Mouse (Mus musculus) CH12.LX (cell line): ENCODE data around the gene Svep1. TPM values are rescaled to one million over a fixed set of nuclear protein-coding genes. Genes with fewer than 3 reads are reported as not detected.

Experiments
- DNase-seq: peaks from one replicate; pipeline ENCODE4 v3.0.0-alpha.2; 2013; ENCODE audit errors: extremely low read depth
- H3K27ac ChIP-seq: 2 replicates; pipeline ENCODE4 v1.5.1; 2012; ENCODE audit warnings: low read depth, mild to moderate bottlenecking, control low read depth, moderate library complexity; ENCODE audit not compliant: insufficient read depth
- H3K27me3 ChIP-seq: replicated peaks from 2 replicates; pipeline ENCODE3; 2012; ENCODE audit warnings: inconsistent platforms
- H3K36me3 ChIP-seq, 2 experiments: replicated peaks in 1 of 2; 2 replicates each; pipeline versions ENCODE3 to v1.6.1; 2012; ENCODE audit warnings: inconsistent platforms in 1 of 2, low read length in 1 of 2, mild to moderate bottlenecking in 1 of 2, mixed read lengths in 1 of 2, moderate library complexity in 1 of 2; ENCODE audit not compliant: control insufficient read depth in 1 of 2, insufficient read depth in 1 of 2
- H3K4me1 ChIP-seq, 2 experiments: 2 replicates each; pipeline ENCODE4 v1.6.1; 2012; ENCODE audit warnings: inconsistent platforms in 1 of 2, moderate library complexity in 1 of 2; ENCODE audit not compliant: insufficient read depth in 2 of 2, control insufficient read depth in 1 of 2
- H3K4me2 ChIP-seq: 2 replicates; pipeline ENCODE4 v1.6.1; 2012; ENCODE audit warnings: low read depth, mild to moderate bottlenecking, control low read depth; ENCODE audit not compliant: poor library complexity, insufficient read depth, severe bottlenecking
- H3K4me3 ChIP-seq, 3 experiments: fragments of 150-350 bp in 1 of 3; sonication (generic) in 1 of 3; replicated peaks in 1 of 3; 2 replicates each; pipeline versions ENCODE3 to v1.5.1; 2011 to 2012; ENCODE audit warnings: low read depth in 2 of 3, low read length in 2 of 3, mild to moderate bottlenecking in 2 of 3, moderate library complexity in 2 of 3, control low read depth in 1 of 3, improper control_type of control experiment in 1 of 3, inconsistent platforms in 1 of 3, mixed read lengths in 1 of 3; ENCODE audit not compliant: poor library complexity in 1 of 3
- H3K79me2 ChIP-seq: replicated peaks from 2 replicates; pipeline ENCODE4 v1.6.1; 2012; ENCODE audit warnings: mild to moderate bottlenecking, moderate library complexity; ENCODE audit not compliant: control insufficient read depth, poor library complexity, insufficient read depth, severe bottlenecking; ENCODE audit errors: extremely low read depth
- H3K9ac ChIP-seq: 2 replicates; pipeline ENCODE4 v1.6.1; 2012; ENCODE audit warnings: low read depth, mild to moderate bottlenecking, control low read depth, moderate library complexity; ENCODE audit not compliant: insufficient read depth
- H3K9me3 ChIP-seq: replicated peaks from 2 replicates; pipeline ENCODE3; 2012; ENCODE audit warnings: low read length, inconsistent platforms, mixed read lengths
- CHD1 ChIP-seq: IDR thresholded peaks from 2 replicates; pipeline ENCODE4 v1.6.1; 2012; ENCODE audit warnings: low read depth, low read length, improper control_type of control experiment, inconsistent platforms
- CTCF ChIP-seq, 2 experiments: IDR thresholded peaks in 1 of 2; conservative IDR thresholded peaks in 1 of 2; 2 replicates each; pipeline ENCODE4 v1.5.1; 2011 to 2012; ENCODE audit warnings: low read depth in 2 of 2, low read length in 2 of 2, improper control_type of control experiment in 1 of 2, inconsistent platforms in 1 of 2, mild to moderate bottlenecking in 1 of 2, moderate library complexity in 1 of 2
- E2F4 ChIP-seq: IDR thresholded peaks from 2 replicates; pipeline ENCODE4 v1.6.1; 2011; ENCODE audit warnings: low read depth, low read length, improper control_type of control experiment; ENCODE audit not compliant: insufficient replicate concordance
- ELF1 ChIP-seq: IDR thresholded peaks from 2 replicates; pipeline ENCODE4 v1.6.1; 2014; ENCODE audit warnings: low read depth, mild to moderate bottlenecking, inconsistent platforms, low read length, improper control_type of control experiment
- EP300 ChIP-seq: IDR thresholded peaks from 2 replicates; pipeline ENCODE4 v1.6.1; 2011; ENCODE audit warnings: low read length, improper control_type of control experiment
- ETS1 ChIP-seq: conservative IDR thresholded peaks from 2 replicates; pipeline ENCODE4 v1.6.1; 2012; ENCODE audit warnings: low read depth, mild to moderate bottlenecking, inconsistent platforms, low read length, improper control_type of control experiment, moderate library complexity
- HCFC1 ChIP-seq: IDR thresholded peaks from 2 replicates; pipeline ENCODE4 v1.6.1; 2012; ENCODE audit warnings: low read depth, mild to moderate bottlenecking, inconsistent platforms, low read length, improper control_type of control experiment
- IRF4 ChIP-seq: IDR thresholded peaks from 2 replicates; pipeline ENCODE4 v1.6.1; 2014; ENCODE audit warnings: low read depth, mild to moderate bottlenecking, inconsistent platforms, low read length, improper control_type of control experiment
- JUN ChIP-seq: IDR thresholded peaks from 2 replicates; pipeline ENCODE4 v1.6.1; 2011; ENCODE audit warnings: low read depth, mild to moderate bottlenecking, low read length, improper control_type of control experiment, moderate library complexity; ENCODE audit not compliant: insufficient read depth
- JUND ChIP-seq: conservative IDR thresholded peaks from 2 replicates; pipeline ENCODE4 v1.6.1; 2011; ENCODE audit warnings: low read depth, low read length, improper control_type of control experiment
- KAT2A ChIP-seq: IDR thresholded peaks from 2 replicates; pipeline ENCODE4 v1.6.1; 2012; ENCODE audit warnings: low read length, improper control_type of control experiment, inconsistent platforms; ENCODE audit not compliant: insufficient replicate concordance
- MAFK ChIP-seq: IDR thresholded peaks from 2 replicates; pipeline ENCODE4 v1.6.1; 2011; ENCODE audit warnings: low read length, improper control_type of control experiment; ENCODE audit not compliant: insufficient replicate concordance
- MAX ChIP-seq: IDR thresholded peaks from 2 replicates; pipeline ENCODE4 v1.6.1; 2011; ENCODE audit warnings: low read length, improper control_type of control experiment
- MAZ ChIP-seq: IDR thresholded peaks from 2 replicates; pipeline ENCODE4 v1.6.1; 2012; ENCODE audit warnings: low read depth, mild to moderate bottlenecking, inconsistent platforms, low read length, improper control_type of control experiment, moderate library complexity
- MEF2A ChIP-seq: IDR thresholded peaks from 2 replicates; pipeline ENCODE4 v1.6.1; 2014; ENCODE audit warnings: low read depth, mild to moderate bottlenecking, inconsistent platforms, low read length, improper control_type of control experiment, borderline replicate concordance
- MYC ChIP-seq: IDR thresholded peaks from 2 replicates; pipeline ENCODE4 v1.6.1; 2011; ENCODE audit warnings: low read depth, mild to moderate bottlenecking, improper control_type of control experiment, low read length
- PAX5 ChIP-seq: IDR thresholded peaks from 2 replicates; pipeline ENCODE4 v1.6.1; 2012; ENCODE audit warnings: low read length, inconsistent platforms, mixed read lengths
- POLR2A ChIP-seq: IDR thresholded peaks from 2 replicates; pipeline ENCODE4 v1.6.1; 2011; ENCODE audit warnings: low read depth, mild to moderate bottlenecking, improper control_type of control experiment, low read length
- POLR2AphosphoS2 ChIP-seq: IDR thresholded peaks from 2 replicates; pipeline ENCODE4 v1.6.1; 2011; ENCODE audit warnings: low read depth, low read length, improper control_type of control experiment
- SIN3A ChIP-seq: IDR thresholded peaks from 2 replicates; pipeline ENCODE4 v1.6.1; 2012; ENCODE audit warnings: low read length, improper control_type of control experiment, inconsistent platforms
- SMC3 ChIP-seq: IDR thresholded peaks from 2 replicates; pipeline ENCODE4 v1.6.1; 2011; ENCODE audit warnings: low read depth, low read length, improper control_type of control experiment
- TBP ChIP-seq: conservative IDR thresholded peaks from 2 replicates; pipeline ENCODE4 v1.6.1; 2011; ENCODE audit warnings: low read depth, low read length, improper control_type of control experiment
- TCF12 ChIP-seq: IDR thresholded peaks from 2 replicates; pipeline ENCODE4 v1.6.1; 2014; ENCODE audit warnings: low read depth, mild to moderate bottlenecking, inconsistent platforms, low read length, improper control_type of control experiment
- UBTF ChIP-seq: IDR thresholded peaks from 2 replicates; pipeline ENCODE4 v1.6.1; 2012; ENCODE audit warnings: low read depth, mild to moderate bottlenecking, inconsistent platforms, low read length, improper control_type of control experiment, moderate library complexity
- USF1 ChIP-seq: IDR thresholded peaks from 2 replicates; pipeline ENCODE4 v1.6.1; 2014; ENCODE audit warnings: low read depth, mild to moderate bottlenecking, inconsistent platforms, low read length, improper control_type of control experiment
- USF2 ChIP-seq: conservative IDR thresholded peaks from 2 replicates; pipeline ENCODE4 v1.6.1; 2011; ENCODE audit warnings: low read depth, low read length, improper control_type of control experiment
- ZC3H11A ChIP-seq: IDR thresholded peaks from 2 replicates; pipeline ENCODE4 v1.6.1; 2012; ENCODE audit warnings: low read depth, mild to moderate bottlenecking, inconsistent platforms, low read length, improper control_type of control experiment
- ZKSCAN1 ChIP-seq: IDR thresholded peaks from 2 replicates; pipeline ENCODE4 v1.6.1; 2012; ENCODE audit warnings: low read depth, inconsistent platforms, low read length, improper control_type of control experiment, borderline replicate concordance
- ZMIZ1 ChIP-seq: IDR thresholded peaks from 2 replicates; pipeline ENCODE4 v1.6.1; 2012; ENCODE audit warnings: low read depth, mild to moderate bottlenecking, inconsistent platforms, low read length, improper control_type of control experiment
- ZNF384 ChIP-seq: IDR thresholded peaks from 2 replicates; pipeline ENCODE4 v1.6.1; 2012; ENCODE audit warnings: low read depth, low read length, improper control_type of control experiment, inconsistent platforms
- dilution Hi-C: fragments of 300-500 bp; cut with MboI; formaldehyde crosslinking; loops from 2 replicates; pipeline ENCODE4 v1.14.3; 2020; ENCODE audit warnings: low sequenced_read_pairs; ENCODE audit not compliant: extremely low pct_unique_long_range_greater_than_20kb, extremely low pct_ligation_motif_present
- in situ Hi-C: fragments of 300-500 bp; cut with MboI; formaldehyde crosslinking; loops from 3 replicates; pipeline ENCODE4 v1.14.3; 2019; ENCODE audit warnings: low sequenced_read_pairs, low pct_ligation_motif_present, low pct_unique_long_range_greater_than_20kb, mixed read lengths
- polyA plus RNA-seq: library from polyadenylated mRNA; unstranded; fragments of >175 nt; gene quantifications from 2 replicates; pipeline ENCODE4 v1.2.1, GENCODE M21; 2012; ENCODE audit warnings: low read depth; ENCODE audit not compliant: insufficient read length
- total RNA-seq, 2 experiments: library from RNA; depleted of rRNA; stranded (reverse); fragments of 300-350 nt in 1 of 2; fragments of >200 nt in 1 of 2; gene quantifications; 2 replicates each; pipeline ENCODE4 v1.2.3; 2012 to 2014

The Svep1 gene
- total and polyA plus RNA-seq, 3 experiments: not detected

DNA sequence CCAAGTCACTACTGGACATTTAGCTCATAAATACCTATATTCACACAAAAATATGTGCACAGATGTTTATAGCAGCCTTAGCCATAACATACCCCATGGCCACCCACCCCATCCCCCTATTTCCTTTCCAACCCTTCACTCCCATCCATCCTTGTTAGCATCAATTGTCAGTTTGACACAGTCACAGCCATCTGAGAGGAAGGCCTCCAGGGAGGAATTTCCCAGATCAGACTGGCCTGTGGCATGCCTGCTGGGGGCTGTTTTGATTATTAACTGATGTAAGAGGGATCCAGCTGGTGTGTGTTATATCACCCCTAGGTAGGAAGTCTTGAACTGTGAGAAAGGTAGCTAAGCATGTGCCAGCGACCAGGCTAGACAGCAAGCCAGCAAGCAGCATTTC lies 47.1 kb downstream of the Svep1 start:
- H3K79me2 ChIP-seq: no peaks in the 10 kb centered on the region
- no peak overlapping the region for H3K9ac ChIP-seq
- in situ Hi-C loops: no loop called here
- dilution Hi-C loops: no loop called here
- H3K27me3 ChIP-seq: no peaks in the 10 kb centered on the region
- no peaks in the 10 kb centered on the region for H3K36me3 ChIP-seq
- no peak overlapping the region for H3K4me3 ChIP-seq
- H3K4me1 ChIP-seq: no peaks in the 10 kb centered on the region
- H3K27ac ChIP-seq: no peak overlapping the region
- H3K9me3 ChIP-seq: no peaks in the 10 kb centered on the region
- TF ChIP-seq HCFC1: no peak
- TF ChIP-seq CTCF (conservative IDR thresholded peaks at IDR 0.05 in 1 of 2, IDR thresholded peaks at IDR 0.05 in 1 of 2; ENCODE audit: low read depth in 2 of 2, low read length in 2 of 2): no peak
- no peak for TF ChIP-seq KAT2A
- TF ChIP-seq TBP: no peak
- TF ChIP-seq UBTF: no peak
- TF ChIP-seq SIN3A: no peak
- no peak for TF ChIP-seq POLR2AphosphoS2
- no peak for TF ChIP-seq USF2
- TF ChIP-seq JUND: no peak
- no peak for TF ChIP-seq PAX5
- no peak for TF ChIP-seq MAZ
- no peak for TF ChIP-seq ELF1
- TF ChIP-seq MYC: no peak
- TF ChIP-seq POLR2A: no peak
- no peak for TF ChIP-seq ZNF384
- TF ChIP-seq ZMIZ1: no peak
- no peak for TF ChIP-seq E2F4
- TF ChIP-seq MAFK: no peak
- TF ChIP-seq ZKSCAN1: no peak
- TF ChIP-seq MAX: no peak
- DNase-seq: no peak
- no peak overlapping the region for H3K4me2 ChIP-seq

- H3K9ac ChIP-seq: no peak overlapping the region
- no peak for DNase-seq
- H3K27me3 ChIP-seq: no peaks in the 10 kb centered on the region
- H3K4me2 ChIP-seq: no peak overlapping the region
- dilution Hi-C loops (no loop called here), in situ Hi-C loops (no loop called here)
- H3K4me1 ChIP-seq: no peaks in the 10 kb centered on the region
- no peak overlapping the region for H3K27ac ChIP-seq
- H3K4me3 ChIP-seq: no peak overlapping the region
- H3K9me3 ChIP-seq: peaks cover 3% of the 10 kb centered on the region
- H3K79me2 ChIP-seq: no peaks in the 10 kb centered on the region
- H3K36me3 ChIP-seq: no peaks in the 10 kb centered on the region
- TF ChIP-seq IRF4 (no peak), MEF2A (no peak), SMC3 (no peak), CHD1 (no peak), USF1 (no peak), JUND (no peak), ZC3H11A (no peak), ZKSCAN1 (no peak), USF2 (no peak), EP300 (no peak), MYC (no peak), ETS1 (no peak), MAZ (no peak), PAX5 (no peak), TBP (no peak), JUN (no peak), KAT2A (no peak), ZMIZ1 (no peak), TCF12 (no peak), POLR2A (no peak)
These were observed 56.4 kb downstream of the Svep1 start for GRCm38 (mm10) chr4:58150301-58150700.
